Mouse (Mus musculus): ENCODE results near the gene Smyd3. TPM values are rescaled to one million over a fixed set of nuclear protein-coding genes. Genes with fewer than 3 reads are reported as not detected.

The Smyd3 gene
- polyA plus RNA-seq, 1 experiment from 2014 or later, result 18.2 TPM

- 69% methylated on average over 5 of the region's 5 CpGs for WGBS
- H3K4me1 ChIP-seq (ENCODE audit: control insufficient read depth, insufficient read depth, low read length), result no peaks in the 10 kb centered on the region
- H3K27ac ChIP-seq (ENCODE audit: low read depth, low read length), result no peak overlapping the region
- H3K9ac ChIP-seq (ENCODE audit: low read length), result no peak overlapping the region
- no peaks in the 10 kb centered on the region for H3K9me3 ChIP-seq (replicated peaks; ENCODE audit: control insufficient read depth, low read length)
- H3K4me3 ChIP-seq (ENCODE audit: low read depth, low read length), result no peak overlapping the region
- H3K4me2 ChIP-seq (ENCODE audit: low read length), result no peak overlapping the region
- ATAC-seq (no peak), DNase-seq (ENCODE audit: low spot score) (peak; percentile 23)
- H3K36me3 ChIP-seq (ENCODE audit: control insufficient read depth, insufficient read depth, low read length), result no peaks in the 10 kb centered on the region
- no peaks in the 10 kb centered on the region for H3K27me3 ChIP-seq (replicated peaks; ENCODE audit: control insufficient read depth, insufficient read depth, low read length)
Measured at GRCm38 (mm10) chr1:179553197-179553948, 35.5 kb upstream of the Smyd3 start.

- Histone ChIP-seq H3K4me2 (ENCODE audit: low read length) (no peak overlapping the region), H3K9me3 (replicated peaks; ENCODE audit: control insufficient read depth, low read length) (no peaks in the 10 kb centered on the region), H3K36me3 (ENCODE audit: control insufficient read depth, insufficient read depth, low read length) (no peaks in the 10 kb centered on the region), H3K27me3 (replicated peaks; ENCODE audit: control insufficient read depth, insufficient read depth, low read length) (no peaks in the 10 kb centered on the region), H3K4me1 (ENCODE audit: control insufficient read depth, insufficient read depth, low read length) (peaks cover 4% of the 10 kb centered on the region; the same call in 1 of the 2 replicates), H3K27ac (ENCODE audit: low read depth, low read length) (no peak overlapping the region), H3K4me3 (ENCODE audit: low read depth, low read length) (no peak overlapping the region), H3K9ac (ENCODE audit: low read length) (no peak overlapping the region)
- ATAC-seq (no peak), DNase-seq (ENCODE audit: low spot score) (no peak)
- WGBS, result 48% methylated on average over 7 of the region's 7 CpGs
Measured at GRCm38 (mm10) chr1:179552751-179553150, 34.9 kb upstream of the Smyd3 start.

GRCm38 (mm10) chr1:179551921-179552320 is 34.1 kb upstream of the Smyd3 start:
- Histone ChIP-seq H3K36me3 (ENCODE audit: control insufficient read depth, insufficient read depth, low read length) (no peaks in the 10 kb centered on the region), H3K9me3 (replicated peaks; ENCODE audit: control insufficient read depth, low read length) (no peaks in the 10 kb centered on the region), H3K4me2 (ENCODE audit: low read length) (no peak overlapping the region), H3K4me1 (ENCODE audit: control insufficient read depth, insufficient read depth, low read length) (peaks cover 10% of the 10 kb centered on the region; the same call in 1 of the 2 replicates), H3K27me3 (replicated peaks; ENCODE audit: control insufficient read depth, insufficient read depth, low read length) (no peaks in the 10 kb centered on the region), H3K27ac (ENCODE audit: low read depth, low read length) (no peak overlapping the region), H3K4me3 (ENCODE audit: low read depth, low read length) (no peak overlapping the region), H3K9ac (ENCODE audit: low read length) (no peak overlapping the region)
- no peak for DNase-seq (ENCODE audit: low spot score)
- WGBS, result 90% methylated on average over 4 of the region's 4 CpGs
- ATAC-seq, result no peak

- ATAC-seq (no peak), DNase-seq (ENCODE audit: low spot score) (no peak)
- no peaks in the 10 kb centered on the region for H3K27me3 ChIP-seq (replicated peaks; ENCODE audit: control insufficient read depth, insufficient read depth, low read length)
- WGBS, result 92% methylated on average over 3 of the region's 3 CpGs
- no peak overlapping the region for H3K27ac ChIP-seq (ENCODE audit: low read depth, low read length)
- H3K9ac ChIP-seq (ENCODE audit: low read length), result no peak overlapping the region
- H3K36me3 ChIP-seq (ENCODE audit: control insufficient read depth, insufficient read depth, low read length), result no peaks in the 10 kb centered on the region
- peaks cover 10% of the 10 kb centered on the region; the same call in 1 of the 2 replicates for H3K4me1 ChIP-seq (ENCODE audit: control insufficient read depth, insufficient read depth, low read length)
- H3K9me3 ChIP-seq (replicated peaks; ENCODE audit: control insufficient read depth, low read length), result no peaks in the 10 kb centered on the region
- no peak overlapping the region for H3K4me2 ChIP-seq (ENCODE audit: low read length)
- no peak overlapping the region for H3K4me3 ChIP-seq (ENCODE audit: low read depth, low read length)
Measured at GRCm38 (mm10) chr1:179551336-179551735, 33.5 kb upstream of the Smyd3 start.

- Histone ChIP-seq H3K27me3 (replicated peaks; ENCODE audit: control insufficient read depth, insufficient read depth, low read length) (no peaks in the 10 kb centered on the region), H3K4me1 (ENCODE audit: control insufficient read depth, insufficient read depth, low read length) (peaks cover 14% of the 10 kb centered on the region), H3K4me2 (ENCODE audit: low read length) (no peak overlapping the region), H3K4me3 (ENCODE audit: low read depth, low read length) (no peak overlapping the region), H3K9me3 (replicated peaks; ENCODE audit: control insufficient read depth, low read length) (no peaks in the 10 kb centered on the region), H3K27ac (ENCODE audit: low read depth, low read length) (no peak overlapping the region), H3K36me3 (ENCODE audit: control insufficient read depth, insufficient read depth, low read length) (no peaks in the 10 kb centered on the region), H3K9ac (ENCODE audit: low read length) (no peak overlapping the region)
- 95% methylated on average over 5 of the region's 5 CpGs for WGBS
- ATAC-seq (no peak), DNase-seq (ENCODE audit: low spot score) (no peak)
Measured at GRCm38 (mm10) chr1:179548996-179549752, 31.3 kb upstream of the Smyd3 start.

GRCm38 (mm10) chr1:179548220-179548619 is 30.4 kb upstream of the Smyd3 start:
- H3K27me3 ChIP-seq (replicated peaks; ENCODE audit: control insufficient read depth, insufficient read depth, low read length), result no peaks in the 10 kb centered on the region
- no peak overlapping the region for H3K4me3 ChIP-seq (ENCODE audit: low read depth, low read length)
- DNase-seq (ENCODE audit: low spot score) (no peak), ATAC-seq (no peak)
- no peaks in the 10 kb centered on the region for H3K9me3 ChIP-seq (replicated peaks; ENCODE audit: control insufficient read depth, low read length)
- peaks cover 14% of the 10 kb centered on the region for H3K4me1 ChIP-seq (ENCODE audit: control insufficient read depth, insufficient read depth, low read length)
- no peak overlapping the region for H3K27ac ChIP-seq (ENCODE audit: low read depth, low read length)
- 86% methylated on average over 11 of the region's 11 CpGs for WGBS
- H3K9ac ChIP-seq (ENCODE audit: low read length), result peak overlapping the region; percentile 18; the same call in 1 of the 2 replicates
- H3K36me3 ChIP-seq (ENCODE audit: control insufficient read depth, insufficient read depth, low read length), result 0 out of 2 replicates have a peak, but pooled peaks cover 3% of the 10 kb centered on the region
- H3K4me2 ChIP-seq (ENCODE audit: low read length), result peak overlapping the region; percentile 64; the same call in 1 of the 2 replicates

GRCm38 (mm10) chr1:179547176-179547575 is 29.3 kb upstream of the Smyd3 start:
- H3K27ac ChIP-seq (ENCODE audit: low read depth, low read length), result 0 out of 2 replicates have a peak overlapping the region, but pooled peaks have one; percentile 94
- H3K4me3 ChIP-seq (ENCODE audit: low read depth, low read length), result peak overlapping the region; percentile 71
- H3K27me3 ChIP-seq (replicated peaks; ENCODE audit: control insufficient read depth, insufficient read depth, low read length), result no peaks in the 10 kb centered on the region
- WGBS, result 5% methylated on average over 5 of the region's 5 CpGs
- ATAC-seq, result no peak
- peaks cover 14% of the 10 kb centered on the region for H3K4me1 ChIP-seq (ENCODE audit: control insufficient read depth, insufficient read depth, low read length)
- H3K9me3 ChIP-seq (replicated peaks; ENCODE audit: control insufficient read depth, low read length), result no peaks in the 10 kb centered on the region
- H3K36me3 ChIP-seq (ENCODE audit: control insufficient read depth, insufficient read depth, low read length), result 0 out of 2 replicates have a peak, but pooled peaks cover 5% of the 10 kb centered on the region
- peak overlapping the region; percentile 64 for H3K4me2 ChIP-seq (ENCODE audit: low read length)
- H3K9ac ChIP-seq (ENCODE audit: low read length), result peak overlapping the region; percentile 79
- peak; percentile 31 for DNase-seq (ENCODE audit: low spot score)

GRCm38 (mm10) chr1:179546551-179546917 is 28.7 kb upstream of the Smyd3 start:
- 0 out of 2 replicates have a peak, but pooled peaks cover 5% of the 10 kb centered on the region for H3K36me3 ChIP-seq (ENCODE audit: control insufficient read depth, insufficient read depth, low read length)
- H3K4me2 ChIP-seq (ENCODE audit: low read length), result peak overlapping the region; percentile 64
- H3K27me3 ChIP-seq (replicated peaks; ENCODE audit: control insufficient read depth, insufficient read depth, low read length), result no peaks in the 10 kb centered on the region
- peak overlapping the region; percentile 79 for H3K9ac ChIP-seq (ENCODE audit: low read length)
- peaks cover 14% of the 10 kb centered on the region for H3K4me1 ChIP-seq (ENCODE audit: control insufficient read depth, insufficient read depth, low read length)
- H3K9me3 ChIP-seq (replicated peaks; ENCODE audit: control insufficient read depth, low read length), result no peaks in the 10 kb centered on the region
- DNase-seq (ENCODE audit: low spot score) (peak; percentile 79), ATAC-seq (peak; percentile 87)
- H3K27ac ChIP-seq (ENCODE audit: low read depth, low read length), result peak overlapping the region; percentile 94
- H3K4me3 ChIP-seq (ENCODE audit: low read depth, low read length), result peak overlapping the region; percentile 71
- under 1% methylated on average over 34 of the region's 44 CpGs for WGBS

All from forebrain, embryonic 14.5 days (tissue).